Mouse (Mus musculus): ENCODE results near the gene Boc. TPM values are rescaled to one million over a fixed set of nuclear protein-coding genes. Genes with fewer than 3 reads are reported as not detected.

The Boc gene
- polyA plus RNA-seq, 1 experiment from 2014 or later: 44.7 TPM

DNA sequence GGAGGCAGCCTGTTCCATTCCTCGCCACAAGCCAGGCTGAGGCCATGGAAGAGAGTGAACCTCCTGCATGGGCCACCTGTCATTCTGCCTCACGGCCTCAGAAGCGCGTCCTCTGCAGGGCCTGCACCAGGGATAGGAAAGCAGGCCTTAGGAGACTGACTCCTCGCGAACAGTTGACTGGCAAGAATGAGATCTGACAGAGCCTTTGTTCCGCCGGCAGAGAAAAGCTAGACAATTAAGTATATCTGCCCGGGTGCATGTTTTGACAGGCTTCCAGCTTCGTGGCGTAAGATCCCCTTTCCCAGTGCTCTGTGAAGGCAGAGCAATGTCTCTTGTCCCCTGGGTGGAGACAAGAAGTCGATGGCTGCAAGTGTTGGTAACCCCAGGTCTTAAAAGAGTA lies 32.0 kb downstream of the Boc start:
- Histone ChIP-seq H3K4me3 (ENCODE audit: low read depth, low read length) (no peak overlapping the region), H3K27me3 (ENCODE audit: control insufficient read depth, insufficient read depth, low read length) (no peaks in the 10 kb centered on the region), H3K9me3 (ENCODE audit: control insufficient read depth, low read length) (no peaks in the 10 kb centered on the region), H3K4me2 (peak overlapping the region; percentile 23; the same call in 1 of the 2 replicates), H3K27ac (ENCODE audit: low read depth, low read length) (peak overlapping the region; percentile 40; the same call in 1 of the 2 replicates), H3K36me3 (ENCODE audit: control insufficient read depth, insufficient read depth, low read length) (no peaks in the 10 kb centered on the region), H3K9ac (ENCODE audit: low read length) (no peak overlapping the region), H3K4me1 (ENCODE audit: control insufficient read depth, insufficient read depth, low read length) (peaks cover 44% of the 10 kb centered on the region)
- ATAC-seq (ENCODE audit: low FRiP score) (no peak), DNase-seq (ENCODE audit: low spot score, missing footprints) (peak; percentile 91)
- 8% methylated on average over 12 of the region's 12 CpGs for WGBS

DNA sequence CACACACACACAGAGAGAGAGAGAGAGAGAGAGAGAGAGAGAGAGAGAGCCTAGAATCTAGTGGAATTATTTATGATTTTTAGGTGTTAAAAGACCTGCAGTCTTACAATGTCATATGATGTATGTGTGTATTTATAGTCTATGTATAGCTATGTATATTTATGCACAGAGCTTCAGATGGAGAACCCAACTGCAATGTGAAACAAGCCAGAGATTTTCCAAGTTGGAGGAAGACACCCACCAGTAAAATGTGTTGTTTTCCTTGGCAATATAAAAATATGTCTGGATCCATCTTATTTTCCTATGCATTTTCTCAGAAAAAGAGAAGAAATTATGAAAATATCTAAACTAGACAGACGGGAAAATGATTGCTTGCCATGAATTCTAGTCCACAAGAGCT lies 32.7 kb downstream of the Boc start:
- WGBS: 85% methylated on average over 1 of the region's 1 CpGs
- Histone ChIP-seq H3K36me3 (ENCODE audit: control insufficient read depth, insufficient read depth, low read length) (peaks cover under 1% of the 10 kb centered on the region; the same call in 1 of the 2 replicates), H3K27me3 (ENCODE audit: control insufficient read depth, insufficient read depth, low read length) (no peaks in the 10 kb centered on the region), H3K27ac (ENCODE audit: low read depth, low read length) (no peak overlapping the region), H3K9ac (ENCODE audit: low read length) (no peak overlapping the region), H3K4me3 (ENCODE audit: low read depth, low read length) (no peak overlapping the region), H3K9me3 (ENCODE audit: control insufficient read depth, low read length) (no peaks in the 10 kb centered on the region), H3K4me1 (ENCODE audit: control insufficient read depth, insufficient read depth, low read length) (peaks cover 38% of the 10 kb centered on the region), H3K4me2 (no peak overlapping the region)
- ATAC-seq (ENCODE audit: low FRiP score): no peak
- DNase-seq (ENCODE audit: low spot score, missing footprints): no peak

DNA sequence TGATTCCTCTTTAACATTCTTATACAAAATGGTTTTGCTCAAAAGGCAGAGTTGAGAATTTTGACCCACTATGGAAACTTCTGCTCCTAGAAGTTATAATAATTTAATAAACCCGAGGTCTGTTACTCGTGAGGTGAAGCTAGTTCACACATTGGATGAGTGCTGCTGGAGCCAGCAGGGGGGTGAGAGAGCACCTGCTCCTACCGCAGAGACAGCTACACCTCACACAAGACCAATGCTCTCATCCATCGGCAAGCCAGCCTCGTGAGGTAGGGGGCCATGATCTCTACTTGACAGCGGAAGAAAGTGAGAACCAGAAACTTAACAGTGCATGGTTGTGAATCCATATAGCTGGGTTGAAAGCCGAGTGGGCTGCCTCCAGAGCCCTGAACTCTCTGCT lies 35.1 kb downstream of the Boc start:
- WGBS: 78% methylated on average over 7 of the region's 7 CpGs
- Histone ChIP-seq H3K36me3 (ENCODE audit: control insufficient read depth, insufficient read depth, low read length) (peaks cover 12% of the 10 kb centered on the region), H3K27ac (ENCODE audit: low read depth, low read length) (no peak overlapping the region), H3K4me3 (ENCODE audit: low read depth, low read length) (no peak overlapping the region), H3K9me3 (ENCODE audit: control insufficient read depth, low read length) (no peaks in the 10 kb centered on the region), H3K27me3 (ENCODE audit: control insufficient read depth, insufficient read depth, low read length) (no peaks in the 10 kb centered on the region), H3K4me1 (ENCODE audit: control insufficient read depth, insufficient read depth, low read length) (peaks cover 20% of the 10 kb centered on the region), H3K9ac (ENCODE audit: low read length) (no peak overlapping the region), H3K4me2 (no peak overlapping the region)
- DNase-seq (ENCODE audit: low spot score, missing footprints): no peak
- ATAC-seq (ENCODE audit: low FRiP score): no peak

DNA sequence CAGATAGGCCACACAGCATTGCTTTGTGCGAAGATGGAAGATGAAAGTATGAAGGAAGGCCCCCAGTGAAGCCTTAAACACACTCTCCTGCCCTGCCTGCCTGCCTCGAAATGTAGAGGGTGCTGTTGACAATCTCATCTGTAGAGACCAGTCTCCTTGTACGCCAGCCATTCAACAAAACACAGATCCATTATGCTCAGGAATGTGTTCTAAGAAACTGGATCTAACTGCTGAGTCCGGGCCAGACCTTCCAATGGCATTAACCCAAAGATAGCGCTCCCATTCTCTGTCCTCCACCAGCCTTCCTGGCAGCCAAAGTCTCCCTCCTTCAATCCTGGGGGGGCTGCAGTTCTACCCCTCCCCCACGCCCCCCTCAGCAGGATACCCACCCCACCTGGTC lies 42.2 kb downstream of the Boc start:
- Histone ChIP-seq H3K4me2 (no peak overlapping the region), H3K9me3 (ENCODE audit: control insufficient read depth, low read length) (no peaks in the 10 kb centered on the region), H3K4me3 (ENCODE audit: low read depth, low read length) (no peak overlapping the region), H3K27me3 (ENCODE audit: control insufficient read depth, insufficient read depth, low read length) (no peaks in the 10 kb centered on the region), H3K27ac (ENCODE audit: low read depth, low read length) (no peak overlapping the region), H3K9ac (ENCODE audit: low read length) (no peak overlapping the region), H3K4me1 (ENCODE audit: control insufficient read depth, insufficient read depth, low read length) (no peaks in the 10 kb centered on the region), H3K36me3 (ENCODE audit: control insufficient read depth, insufficient read depth, low read length) (peaks cover 34% of the 10 kb centered on the region)
- 86% methylated on average over 6 of the region's 6 CpGs for WGBS
- DNase-seq (ENCODE audit: low spot score, missing footprints) (no peak), ATAC-seq (ENCODE audit: low FRiP score) (no peak)

DNA sequence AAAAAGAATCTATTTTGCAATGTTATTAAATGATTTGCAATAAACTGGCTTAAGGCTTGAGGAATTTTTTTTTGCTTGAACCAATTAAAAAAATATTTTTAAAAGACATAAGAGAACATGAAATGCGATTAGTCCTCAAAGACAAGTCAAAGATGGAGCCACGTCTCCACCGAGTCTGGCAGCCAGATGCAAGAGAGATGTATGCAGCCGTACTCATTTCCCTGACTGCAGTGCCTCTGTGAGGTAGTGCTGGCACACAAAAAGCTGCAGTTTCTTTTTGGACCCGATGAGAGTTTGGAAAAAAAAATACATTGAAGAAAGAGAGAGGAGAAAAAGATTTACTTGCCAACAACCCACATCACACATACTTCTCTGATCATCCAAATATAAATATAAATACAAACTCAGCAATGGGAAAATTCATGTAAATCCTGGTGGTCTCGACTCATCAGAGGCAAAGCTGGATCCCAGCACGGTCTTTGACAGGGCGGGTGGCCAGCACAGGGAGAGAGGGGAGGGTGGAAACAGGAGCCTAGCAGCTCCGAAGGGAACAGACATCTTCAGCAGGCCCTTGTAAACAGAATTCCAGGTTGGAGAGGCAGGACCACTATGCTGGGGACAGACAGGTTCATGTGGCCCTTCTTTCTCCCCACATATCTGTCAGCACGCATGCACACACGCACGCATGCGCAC lies 48.0 kb downstream of the Boc start:
- DNase-seq (ENCODE audit: low spot score, missing footprints): no peak
- H3K27me3 ChIP-seq (ENCODE audit: control insufficient read depth, insufficient read depth, low read length): no peaks in the 10 kb centered on the region
- no peaks in the 10 kb centered on the region for H3K4me1 ChIP-seq (ENCODE audit: control insufficient read depth, insufficient read depth, low read length)
- ATAC-seq (ENCODE audit: low FRiP score): no peak
- peaks cover 31% of the 10 kb centered on the region for H3K36me3 ChIP-seq (ENCODE audit: control insufficient read depth, insufficient read depth, low read length)
- H3K4me2 ChIP-seq: no peak overlapping the region
- no peak overlapping the region for H3K27ac ChIP-seq (ENCODE audit: low read depth, low read length)
- no peaks in the 10 kb centered on the region for H3K9me3 ChIP-seq (ENCODE audit: control insufficient read depth, low read length)
- no peak overlapping the region for H3K9ac ChIP-seq (ENCODE audit: low read length)
- WGBS: 82% methylated on average over 13 of the region's 13 CpGs
- no peak overlapping the region for H3K4me3 ChIP-seq (ENCODE audit: low read depth, low read length)

DNA sequence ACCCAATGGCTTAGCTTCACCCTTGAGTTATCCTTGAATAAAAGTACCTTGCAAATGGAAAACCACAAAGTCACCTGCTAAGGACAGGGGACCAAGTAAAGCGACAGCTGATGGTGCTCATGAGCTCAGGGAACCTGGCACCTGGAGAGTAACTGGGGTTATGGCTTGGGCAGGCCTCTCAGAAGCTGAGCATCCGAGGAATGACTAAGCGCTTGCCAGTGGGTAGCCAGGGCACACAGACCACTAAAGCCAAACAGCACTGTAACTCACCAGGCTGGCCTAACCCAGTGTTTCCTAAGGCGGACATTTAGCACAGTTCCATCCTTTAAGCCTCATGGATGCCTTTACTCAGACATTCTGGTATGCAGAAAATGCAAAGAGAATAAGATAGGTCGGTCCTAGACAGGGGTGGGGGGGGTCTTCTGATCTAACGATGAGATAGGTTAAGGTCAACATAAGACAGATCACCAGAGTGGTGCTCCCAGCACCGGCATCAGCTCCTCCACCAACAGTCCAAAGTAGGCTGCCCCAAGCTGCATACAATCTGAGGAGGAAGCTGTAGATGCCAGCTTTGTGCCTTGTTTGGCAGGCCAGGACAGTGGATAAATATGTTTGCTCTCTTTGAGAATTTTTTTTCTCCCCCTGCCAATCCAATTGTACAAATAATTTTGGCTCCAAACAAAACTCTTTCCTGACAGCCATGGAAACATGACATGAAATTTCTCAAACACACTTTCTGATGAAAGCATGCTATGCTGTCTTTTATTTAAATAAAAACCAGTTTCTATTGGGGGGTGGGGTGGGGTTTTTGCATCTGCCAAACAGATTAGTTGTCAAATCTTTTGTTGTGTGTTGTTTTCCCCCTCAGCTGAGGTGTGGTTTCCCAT lies 49.0 kb downstream of the Boc start:
- WGBS: 92% methylated on average over 7 of the region's 7 CpGs
- no peaks in the 10 kb centered on the region for H3K27me3 ChIP-seq (ENCODE audit: control insufficient read depth, insufficient read depth, low read length)
- H3K9me3 ChIP-seq (ENCODE audit: control insufficient read depth, low read length): no peaks in the 10 kb centered on the region
- DNase-seq (ENCODE audit: low spot score, missing footprints): no peak
- H3K4me2 ChIP-seq: no peak overlapping the region
- H3K36me3 ChIP-seq (ENCODE audit: control insufficient read depth, insufficient read depth, low read length): peaks cover 29% of the 10 kb centered on the region
- H3K27ac ChIP-seq (ENCODE audit: low read depth, low read length): no peak overlapping the region
- H3K4me3 ChIP-seq (ENCODE audit: low read depth, low read length): no peak overlapping the region
- no peaks in the 10 kb centered on the region for H3K4me1 ChIP-seq (ENCODE audit: control insufficient read depth, insufficient read depth, low read length)
- H3K9ac ChIP-seq (ENCODE audit: low read length): no peak overlapping the region
- no peak for ATAC-seq (ENCODE audit: low FRiP score)

DNA sequence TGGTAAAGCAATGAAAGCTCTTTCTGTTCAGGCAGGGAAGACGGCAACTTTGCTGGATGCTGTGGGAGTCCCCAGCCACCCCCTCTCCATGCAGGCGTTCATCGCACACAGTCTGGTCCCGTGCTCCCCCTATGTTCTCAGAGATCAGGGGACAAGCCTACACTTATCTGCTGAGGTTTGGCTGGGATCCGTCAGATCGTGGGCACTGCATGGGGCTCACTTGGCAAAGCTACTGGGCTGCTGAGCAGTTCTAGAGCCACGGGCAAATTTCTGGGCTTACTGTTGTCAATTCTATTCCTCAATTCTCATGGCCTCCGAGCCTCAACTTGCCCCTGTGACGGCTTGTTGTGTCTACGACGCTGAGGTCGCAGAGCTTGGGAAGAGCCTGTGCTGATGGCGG lies 49.9 kb downstream of the Boc start:
- Histone ChIP-seq H3K9ac (ENCODE audit: low read length) (no peak overlapping the region), H3K27ac (ENCODE audit: low read depth, low read length) (no peak overlapping the region), H3K36me3 (ENCODE audit: control insufficient read depth, insufficient read depth, low read length) (peaks cover 28% of the 10 kb centered on the region), H3K4me1 (ENCODE audit: control insufficient read depth, insufficient read depth, low read length) (no peaks in the 10 kb centered on the region), H3K4me2 (no peak overlapping the region), H3K9me3 (ENCODE audit: control insufficient read depth, low read length) (no peaks in the 10 kb centered on the region), H3K27me3 (ENCODE audit: control insufficient read depth, insufficient read depth, low read length) (no peaks in the 10 kb centered on the region), H3K4me3 (ENCODE audit: low read depth, low read length) (no peak overlapping the region)
- no peak for DNase-seq (ENCODE audit: low spot score, missing footprints)
- WGBS: 95% methylated on average over 13 of the region's 13 CpGs
- no peak for ATAC-seq (ENCODE audit: low FRiP score)

DNA sequence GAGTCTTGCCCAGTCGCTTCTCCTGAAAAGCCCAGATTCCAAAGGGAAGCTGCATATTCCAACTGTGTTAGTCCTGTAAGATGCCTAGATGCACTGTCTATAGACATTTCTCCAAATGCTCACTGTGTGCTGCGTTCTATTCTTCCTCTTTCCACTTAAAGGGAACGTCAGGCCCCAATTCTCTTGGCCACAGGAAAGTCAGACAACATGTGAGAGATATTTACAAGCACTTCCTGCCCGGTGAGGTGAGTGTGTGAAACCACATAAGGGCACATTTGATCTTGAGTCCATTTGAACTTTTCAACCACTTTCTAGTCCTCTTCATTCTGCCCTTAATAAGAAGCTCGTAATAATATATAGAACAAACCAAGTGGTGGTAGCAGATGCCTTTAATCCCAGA lies 50.7 kb downstream of the Boc start:
- no peaks in the 10 kb centered on the region for H3K27me3 ChIP-seq (ENCODE audit: control insufficient read depth, insufficient read depth, low read length)
- no peaks in the 10 kb centered on the region for H3K9me3 ChIP-seq (ENCODE audit: control insufficient read depth, low read length)
- DNase-seq (ENCODE audit: low spot score, missing footprints) (no peak), ATAC-seq (ENCODE audit: low FRiP score) (no peak)
- no peaks in the 10 kb centered on the region for H3K4me1 ChIP-seq (ENCODE audit: control insufficient read depth, insufficient read depth, low read length)
- H3K9ac ChIP-seq (ENCODE audit: low read length): no peak overlapping the region
- 88% methylated on average over 5 of the region's 5 CpGs for WGBS
- H3K4me3 ChIP-seq (ENCODE audit: low read depth, low read length): no peak overlapping the region
- peaks cover 30% of the 10 kb centered on the region for H3K36me3 ChIP-seq (ENCODE audit: control insufficient read depth, insufficient read depth, low read length)
- H3K4me2 ChIP-seq: no peak overlapping the region
- no peak overlapping the region for H3K27ac ChIP-seq (ENCODE audit: low read depth, low read length)
